Mouse (Mus musculus) erythroblast, adult 5-6 weeks (primary cell): Measurements from ENCODE around the gene Morc1. TPM values are rescaled to one million over a fixed set of nuclear protein-coding genes. Genes with fewer than 3 reads are reported as not detected.

Source experiments
- ATAC-seq: replicated peaks from 2 replicates; pipeline ENCODE4 v1.8.0; 2016; ENCODE audit warnings: moderate number of reproducible peaks, mild to moderate bottlenecking, moderate TSS enrichment, inconsistent platforms; ENCODE audit not compliant: poor library complexity, low FRiP score, severe bottlenecking
- total RNA-seq, 2 experiments: library from RNA; stranded (forward) in 1 of 2; stranded (reverse) in 1 of 2; fragments of 150-400 nt in 1 of 2; fragments of 200-764, 138-1000 nt in 1 of 2; gene quantifications; 2 replicates each; pipeline versions ENCODE4 v1.2.3 to v1.2.4; 2015 to 2017; ENCODE audit warnings: low replicate concordance in 2 of 2

The Morc1 gene
- total RNA-seq (2015; ENCODE audit: low replicate concordance) (not detected in 2 replicates), total RNA-seq (2017; ENCODE audit: low replicate concordance) (not detected in 2 replicates)

DNA sequence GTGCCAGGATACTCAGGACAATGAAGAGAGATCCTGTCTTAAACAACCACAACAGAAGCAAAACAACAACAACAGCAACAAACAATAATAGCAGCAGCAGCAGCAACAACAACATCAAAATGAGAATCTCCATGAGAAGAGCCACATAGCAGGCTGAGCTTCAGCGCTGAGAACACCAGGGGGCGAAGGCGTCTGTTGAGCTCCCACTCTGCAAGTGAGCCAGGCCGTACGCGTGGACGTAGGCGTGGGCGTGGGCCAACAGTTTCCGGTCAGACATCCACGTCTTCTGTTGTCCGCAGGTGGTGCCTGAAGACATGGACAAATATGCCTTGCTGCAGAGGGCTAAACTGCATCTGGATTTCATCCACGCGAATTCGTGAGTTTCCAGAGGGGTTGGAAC, at the start of gene Morc1:
Gene Morc1, plus strand, starts transcription at position 211 of the 400 bp plus-strand sequence.
- ATAC-seq = no peak

DNA sequence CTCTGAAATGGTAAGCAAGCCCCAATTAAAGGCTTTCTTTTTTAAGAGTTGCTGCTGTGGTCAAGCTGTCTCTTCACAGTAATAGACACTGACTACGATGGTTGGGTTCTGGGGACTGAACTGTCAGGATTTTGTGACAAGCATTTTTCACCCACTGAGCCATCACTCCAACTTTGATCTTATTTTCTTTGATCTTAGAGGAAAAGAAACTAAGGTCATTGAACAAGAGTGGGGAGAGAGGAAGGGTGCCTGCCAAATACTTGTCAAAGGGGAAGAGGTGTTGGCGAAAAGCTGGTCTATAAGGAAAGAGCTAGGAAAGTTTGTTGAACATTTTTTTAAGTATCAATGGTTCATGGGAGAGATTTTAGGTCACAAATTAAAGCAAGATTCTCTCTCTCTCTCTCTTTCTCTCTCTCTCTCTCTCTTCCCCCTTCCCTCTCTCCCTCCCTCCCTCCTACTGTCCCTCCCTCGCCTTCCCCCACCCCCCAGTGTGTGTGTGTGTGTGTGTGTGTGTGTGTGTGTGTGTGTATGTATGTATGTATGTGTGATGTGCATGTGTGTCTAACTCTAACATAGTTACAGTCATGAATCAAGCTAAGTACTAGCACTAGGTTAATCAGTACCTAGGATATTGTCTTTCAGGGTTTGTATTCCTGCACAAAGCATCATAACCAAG, 47.3 kb upstream of the Morc1 start:
- no peak for ATAC-seq

DNA sequence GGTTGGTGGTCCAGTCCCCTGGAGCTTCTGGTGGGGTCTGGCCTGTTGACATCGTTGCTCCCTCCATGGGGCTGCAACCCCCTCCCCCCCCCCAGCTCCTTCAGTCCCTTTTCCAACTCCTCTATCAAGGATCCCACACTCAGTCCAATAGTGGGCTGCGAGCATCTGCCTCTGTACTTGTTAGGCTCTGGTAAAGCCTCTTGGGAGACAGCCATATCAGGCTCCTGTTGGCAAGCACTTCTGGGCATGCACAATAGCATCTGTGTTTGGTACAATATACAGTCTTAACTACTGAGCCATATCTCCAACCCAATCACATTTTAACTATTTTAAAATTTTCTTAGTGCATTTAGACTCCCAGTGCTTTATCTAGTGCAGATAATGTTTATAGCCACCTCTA, 44.1 kb upstream of the Morc1 start:
- no peak for ATAC-seq

- no peak for ATAC-seq
Observed at GRCm38 (mm10) chr16:48395278-48395677, 35.8 kb upstream of the Morc1 start.

- no peak for ATAC-seq
Observed at GRCm38 (mm10) chr16:48402963-48403362, 28.1 kb upstream of the Morc1 start.

DNA sequence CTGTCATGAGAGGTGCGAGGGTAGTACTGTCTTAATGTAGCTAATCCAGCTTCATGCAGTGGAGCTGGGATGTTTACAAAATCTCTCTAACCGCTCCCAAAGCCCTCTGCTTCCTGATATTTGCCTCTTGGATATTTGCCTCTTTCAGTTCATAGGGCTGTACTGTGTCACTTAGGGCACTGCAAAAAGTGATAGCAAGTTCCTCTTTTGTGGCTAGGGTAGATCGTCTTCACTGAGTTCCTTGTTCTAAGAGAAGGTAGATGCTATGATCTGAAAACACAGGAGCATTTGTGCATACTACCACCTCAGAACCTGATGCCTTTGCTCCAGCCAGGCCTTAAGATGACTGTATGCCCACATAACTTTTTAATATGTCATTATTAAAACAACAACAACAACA, 27.6 kb upstream of the Morc1 start:
- ATAC-seq = no peak

DNA sequence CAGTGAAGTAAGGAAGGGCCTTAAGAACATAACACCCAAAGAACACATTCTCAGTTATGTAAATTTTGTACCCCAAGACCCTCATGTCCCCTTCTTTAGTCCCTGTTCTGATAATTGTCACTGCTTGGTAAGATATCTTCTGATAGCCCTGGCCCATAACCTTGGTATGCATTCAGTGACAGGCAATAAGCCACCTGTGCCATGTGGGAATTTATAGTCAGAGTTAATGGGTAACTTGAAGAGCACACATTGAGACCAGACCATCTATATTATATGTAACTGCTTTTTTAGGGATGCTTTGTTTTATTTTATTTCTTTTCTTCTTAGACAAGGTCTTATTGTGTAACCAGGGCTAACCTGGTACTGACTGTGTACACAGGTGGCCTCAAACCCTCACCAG, 27.0 kb upstream of the Morc1 start:
- no peak for ATAC-seq

DNA sequence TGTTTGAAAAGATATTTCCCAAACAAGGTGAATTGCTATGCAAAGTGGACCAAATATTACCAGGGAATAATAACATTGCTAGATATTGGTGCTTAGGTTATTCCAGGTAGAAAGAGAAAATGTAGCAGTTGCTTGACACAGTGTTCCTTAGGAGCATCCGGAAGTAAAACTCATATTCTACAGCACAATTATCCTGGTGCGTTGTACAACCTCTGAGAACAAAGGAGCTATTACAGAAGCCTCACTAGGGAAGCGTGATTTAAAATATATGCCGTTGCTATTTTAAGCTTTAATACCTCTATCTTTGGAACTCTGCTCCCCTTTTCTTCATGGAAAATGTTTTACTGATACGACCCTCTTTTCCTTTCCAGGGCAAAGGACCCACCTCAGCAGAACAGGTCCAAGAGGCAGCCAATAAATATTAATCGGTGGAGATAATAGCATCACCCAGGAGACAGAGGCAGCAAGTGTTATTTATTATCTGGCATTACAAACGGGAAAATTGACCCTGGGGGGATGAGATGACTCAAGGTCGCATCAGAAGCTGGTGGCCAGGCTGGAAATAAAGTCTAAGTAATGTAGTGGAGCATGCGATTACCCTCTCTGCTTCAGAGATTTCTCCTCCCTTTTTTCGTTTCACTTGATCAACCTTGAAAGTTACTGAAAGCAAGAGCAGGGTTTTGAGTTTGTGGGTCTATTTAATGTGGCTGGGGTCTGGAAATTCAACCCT, 25.2 kb upstream of the Morc1 start:
- no peak for ATAC-seq

GRCm38 (mm10) chr16:48409580-48409979, 21.5 kb upstream of the Morc1 start:
- ATAC-seq = no peak

DNA sequence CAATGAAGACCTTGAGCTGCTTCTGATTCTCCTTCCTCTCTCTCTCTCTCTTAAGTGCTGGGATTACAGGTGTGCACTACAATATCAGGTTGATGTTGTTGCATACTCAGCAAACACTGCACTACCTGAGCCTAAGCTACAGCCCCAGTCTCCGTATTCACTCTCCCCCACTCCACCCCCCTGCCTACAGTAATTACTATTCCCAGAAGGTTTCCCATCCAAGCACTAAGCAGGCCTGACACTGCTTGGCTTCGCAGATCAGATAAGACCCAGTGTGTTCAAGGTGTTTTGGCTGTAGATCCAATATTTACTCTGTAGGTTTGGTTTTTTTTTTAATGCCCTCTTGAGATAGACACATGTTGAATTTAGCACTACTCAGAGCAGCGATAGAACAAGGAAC, 20.9 kb upstream of the Morc1 start:
- ATAC-seq = no peak

- ATAC-seq = no peak
Observed at GRCm38 (mm10) chr16:48412246-48412645, 18.8 kb upstream of the Morc1 start, which contains the start of gene Gm5485. Gene Gm5485, minus strand, starts transcription at chr16:48412416.

DNA sequence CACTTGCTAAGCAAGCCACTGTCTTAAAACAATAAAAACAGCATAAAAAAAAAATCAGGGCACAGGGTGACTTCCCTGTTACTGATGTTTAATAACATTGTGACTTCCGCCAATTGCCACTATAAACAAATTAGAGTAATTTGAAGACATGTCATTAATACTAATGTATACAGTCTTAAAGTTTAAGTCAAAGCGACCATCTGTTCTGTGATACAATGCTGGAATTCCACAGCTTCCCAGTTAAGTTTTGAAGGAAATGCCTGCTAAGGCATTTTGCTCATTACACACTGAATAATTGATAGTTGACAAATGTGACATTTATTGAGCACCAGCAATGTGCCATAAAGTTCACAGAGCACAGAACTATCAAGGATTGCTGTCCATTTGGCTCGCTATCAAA, 12.5 kb upstream of the Morc1 start:
- no peak for ATAC-seq

DNA sequence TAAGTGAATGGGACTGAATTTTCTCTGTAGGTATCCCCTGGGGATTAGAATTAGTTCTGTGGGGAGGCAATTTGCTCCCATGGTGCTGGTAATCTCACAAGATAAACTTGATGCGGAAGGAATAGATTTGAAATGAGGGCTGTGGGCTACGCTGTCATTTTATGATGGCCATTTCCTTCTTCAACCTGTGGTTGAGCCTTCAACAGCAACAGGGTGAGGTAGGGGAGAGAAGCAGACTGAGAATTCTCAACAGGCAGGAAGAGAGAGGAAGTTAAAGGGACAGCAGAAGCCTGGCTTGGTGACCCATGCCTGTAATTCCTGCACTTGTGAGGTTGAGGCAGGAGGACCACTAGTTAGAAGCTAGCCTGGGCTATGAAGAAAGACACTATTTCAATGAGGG, 12.0 kb upstream of the Morc1 start:
- ATAC-seq = no peak

DNA sequence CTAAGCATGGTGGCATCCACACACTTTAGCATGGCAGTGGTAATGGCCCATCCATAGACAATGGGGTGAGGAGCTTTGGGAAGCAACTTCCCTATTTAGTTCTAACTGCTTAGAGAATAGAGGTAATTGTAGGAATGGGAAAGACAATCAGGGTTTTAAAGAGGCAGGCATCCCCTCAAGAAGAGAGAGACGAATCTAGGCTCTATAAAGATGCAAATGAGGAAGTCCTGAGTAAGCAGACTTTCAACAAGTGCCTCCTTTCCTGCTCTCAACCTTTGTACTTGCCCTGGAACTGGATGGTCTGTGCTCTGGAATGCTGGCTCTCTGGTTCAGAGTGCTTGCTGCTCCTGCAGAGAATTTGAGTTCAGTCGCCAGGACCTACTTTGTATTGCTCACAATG, 8.5 kb upstream of the Morc1 start:
- ATAC-seq = no peak

GRCm38 (mm10) chr16:48424069-48424468, 7.0 kb upstream of the Morc1 start:
- no peak for ATAC-seq

GRCm38 (mm10) chr16:48429427-48429826, 1.6 kb upstream of the Morc1 start:
- no peak for ATAC-seq

- no peak for ATAC-seq
Observed at GRCm38 (mm10) chr16:48435454-48435853, 4.4 kb downstream of the Morc1 start.

DNA sequence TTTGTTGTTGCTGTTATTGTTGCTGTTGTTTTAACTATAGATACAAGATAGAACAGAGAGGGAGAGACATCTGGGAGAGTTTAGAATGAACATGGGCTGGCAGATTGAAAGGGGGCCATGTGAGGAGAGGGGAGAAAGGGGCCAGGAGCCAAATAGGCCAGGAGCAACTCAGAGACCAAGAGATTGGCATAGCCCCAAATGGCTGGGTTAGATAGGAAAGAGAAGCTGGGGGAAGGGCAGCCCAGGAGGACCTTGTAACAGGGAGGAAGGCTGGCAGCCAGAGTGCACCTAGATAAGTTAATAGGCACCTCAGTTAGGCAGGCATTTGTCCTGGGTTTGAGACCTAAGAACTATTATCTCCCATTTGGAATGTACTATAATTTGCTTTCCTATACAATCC, 6.4 kb downstream of the Morc1 start:
- ATAC-seq = no peak

GRCm38 (mm10) chr16:48444589-48444988, 13.6 kb downstream of the Morc1 start:
- no peak for ATAC-seq

- no peak for ATAC-seq
Observed at GRCm38 (mm10) chr16:48446161-48446925, 15.3 kb downstream of the Morc1 start.

- no peak for ATAC-seq
Observed at GRCm38 (mm10) chr16:48453264-48453663, 22.2 kb downstream of the Morc1 start.
